Mouse (Mus musculus) B cell, adult 62 days (primary cell): ENCODE results near the gene Ndufs2. TPM values are rescaled to one million over a fixed set of nuclear protein-coding genes. Genes with fewer than 3 reads are reported as not detected.

Source experiments
- total RNA-seq: library from RNA; stranded (reverse); gene quantifications from 4 replicates; pipeline ENCODE4 v1.2.4, GENCODE M21; 2023

The Ndufs2 gene
- total RNA-seq = 116 to 133 TPM (median 123 TPM) in 4 replicates

DNA sequence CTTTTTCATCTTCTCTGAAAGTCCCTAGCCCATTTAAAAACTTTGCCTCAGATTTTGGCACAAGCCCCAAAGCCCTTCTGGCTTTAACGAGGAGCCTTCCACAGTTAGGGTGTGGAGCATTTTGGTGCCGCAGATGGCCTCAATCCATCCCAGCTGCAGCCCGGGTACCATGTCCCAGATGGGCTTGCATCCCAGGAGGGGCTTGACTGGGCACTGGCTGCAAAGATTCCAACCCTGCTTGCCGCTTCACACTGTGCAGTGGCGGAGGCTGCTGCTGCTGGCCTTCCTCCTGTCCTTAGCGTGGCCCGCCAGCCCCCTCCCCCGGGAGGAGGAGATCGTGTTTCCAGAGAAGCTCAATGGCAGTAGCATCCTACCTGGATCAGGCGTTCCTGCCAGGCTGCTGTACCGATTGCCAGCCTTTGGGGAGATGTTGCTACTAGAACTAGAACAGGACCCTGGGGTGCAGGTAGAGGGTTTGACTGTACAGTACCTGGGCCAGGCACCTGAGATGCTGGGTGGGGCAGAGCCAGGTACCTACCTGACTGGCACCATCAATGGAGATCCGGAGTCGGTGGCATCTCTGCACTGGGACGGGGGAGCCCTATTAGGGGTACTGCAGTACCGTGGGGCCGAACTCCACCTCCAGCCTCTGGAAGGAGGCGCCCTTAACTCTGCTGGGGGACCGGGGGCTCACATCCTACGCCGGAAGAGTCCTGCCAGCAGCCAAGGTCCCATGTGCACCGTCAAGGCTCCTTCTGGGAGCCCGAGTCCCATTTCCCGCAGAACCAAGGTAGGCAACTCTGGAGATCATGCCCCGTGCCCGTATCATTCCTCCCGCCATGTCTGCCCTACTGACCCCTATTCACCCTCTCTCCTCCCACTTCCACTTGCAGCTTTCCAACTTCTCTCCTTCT, at the start of gene Ndufs2:
Gene Ndufs2 (minus strand): TSS at position 709 of the 914 bp plus-strand sequence.

DNA sequence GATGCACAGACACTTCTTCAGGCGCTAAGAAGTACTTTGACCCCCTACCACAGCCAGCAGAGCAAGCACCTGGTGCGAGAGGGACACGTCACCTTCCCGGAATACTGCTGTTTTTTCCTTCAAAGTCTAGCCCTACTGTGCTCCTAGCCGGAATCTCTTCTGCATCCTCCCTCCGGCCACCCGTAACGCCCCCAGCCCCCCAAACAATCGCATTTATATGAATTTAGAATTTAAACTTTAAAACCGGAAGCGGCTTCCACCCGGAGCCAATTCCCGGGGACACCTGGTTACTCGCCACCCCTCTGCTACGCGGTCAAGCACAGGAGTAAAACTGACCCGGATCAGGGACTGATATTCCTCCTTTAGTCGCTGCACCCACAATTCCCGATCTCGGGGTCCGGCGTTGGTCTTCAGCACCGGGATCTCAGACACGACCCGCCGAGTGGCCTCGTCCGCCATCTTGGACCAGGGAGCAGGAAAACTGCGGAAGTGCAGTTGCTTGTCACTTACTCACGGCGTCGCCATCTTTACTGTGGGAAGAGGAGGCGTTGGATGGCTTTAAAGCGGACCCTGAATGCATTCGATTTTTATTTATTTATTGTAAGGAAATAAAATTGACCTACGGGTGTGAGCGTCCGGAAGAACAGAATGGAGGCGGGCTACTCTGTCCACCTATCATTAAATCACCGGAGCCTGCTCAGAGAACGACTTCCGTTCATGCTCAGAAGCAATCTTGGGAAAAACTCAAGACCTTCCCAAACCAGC, 43.3 kb upstream of the Ndufs2 start, which contains the start of gene Ufc1:
Gene Ufc1 (minus strand): TSS at position 727 of the 765 bp plus-strand sequence.

DNA sequence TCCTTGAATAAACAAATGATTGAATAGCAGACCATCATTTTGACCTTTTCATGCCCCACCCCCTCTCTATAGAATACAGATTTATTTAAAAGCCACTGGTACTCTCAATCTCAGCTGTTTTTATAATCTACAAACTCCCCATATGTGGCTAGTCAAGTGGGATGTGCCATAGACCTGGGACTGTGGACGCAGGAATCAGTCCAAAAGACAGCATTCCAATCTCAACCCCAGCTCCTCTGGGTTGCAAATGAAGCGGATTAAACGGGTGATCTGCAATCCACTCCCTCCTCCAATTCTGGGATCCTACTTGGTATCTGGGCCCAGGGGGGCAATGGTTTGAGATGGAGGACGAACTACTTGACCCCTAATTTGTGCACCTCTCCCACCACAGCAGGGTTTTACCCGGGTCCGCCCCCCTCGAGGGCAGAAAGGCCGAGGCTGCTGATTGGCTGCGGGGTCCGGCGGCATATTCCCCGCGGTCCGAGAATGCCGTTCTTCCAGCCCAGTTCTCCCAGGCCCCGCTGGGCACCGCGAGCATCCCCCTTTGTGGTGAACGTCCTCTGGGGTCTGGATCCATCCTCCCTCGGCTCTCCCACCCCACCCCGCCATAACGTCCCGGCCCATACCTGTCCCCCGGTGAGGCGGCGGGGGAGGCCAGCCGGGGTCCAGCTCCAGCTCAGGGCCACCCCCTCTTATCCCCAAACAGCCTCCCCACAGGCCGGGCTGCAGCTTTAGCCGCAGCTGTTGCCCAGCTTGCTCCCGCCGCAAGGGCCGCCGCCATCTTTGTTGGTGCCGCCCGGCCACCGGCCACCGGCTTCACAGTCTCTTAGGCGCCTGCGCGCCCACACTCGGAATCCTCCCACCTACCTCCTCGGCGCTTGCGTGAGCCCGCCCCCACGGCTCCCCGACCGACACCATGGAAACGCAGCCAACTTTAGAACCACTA, 36.2 kb upstream of the Ndufs2 start, which contains the start of gene Usp21:
Gene Usp21 (minus strand): TSS at position 856 of the 946 bp plus-strand sequence.

DNA sequence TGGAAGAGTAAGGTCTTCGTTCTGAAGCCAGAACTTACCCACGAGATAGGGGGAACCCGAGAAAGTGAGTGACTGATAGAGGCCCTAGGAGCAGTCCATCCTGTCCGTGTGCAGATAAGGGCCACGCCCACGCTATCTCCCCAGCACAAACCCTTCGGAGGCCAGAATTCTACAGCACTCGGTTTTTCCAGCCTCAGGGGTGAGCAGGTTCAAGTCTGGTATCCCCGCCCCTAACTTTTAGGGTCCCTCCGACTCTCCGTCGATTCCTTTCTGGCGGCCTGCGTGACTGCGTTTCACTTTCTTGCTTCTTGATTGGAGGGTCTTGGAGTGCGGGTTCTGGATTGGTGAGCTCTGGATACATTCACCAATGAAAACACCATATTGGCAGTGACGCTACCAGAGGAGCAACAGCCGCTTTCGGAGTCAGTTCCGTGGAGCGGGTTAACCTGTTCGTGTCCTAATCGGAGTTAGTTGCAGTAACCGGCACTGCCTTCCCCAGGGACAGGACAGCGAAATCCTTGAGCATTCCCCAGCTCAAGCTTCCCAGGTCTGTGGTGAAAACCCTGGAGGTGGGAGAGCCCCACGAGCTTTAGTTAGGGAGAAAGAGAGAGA, 29.8 kb upstream of the Ndufs2 start, which contains the start of gene Ppox:
Gene Ppox (minus strand): TSS at position 271 of the 612 bp plus-strand sequence.

DNA sequence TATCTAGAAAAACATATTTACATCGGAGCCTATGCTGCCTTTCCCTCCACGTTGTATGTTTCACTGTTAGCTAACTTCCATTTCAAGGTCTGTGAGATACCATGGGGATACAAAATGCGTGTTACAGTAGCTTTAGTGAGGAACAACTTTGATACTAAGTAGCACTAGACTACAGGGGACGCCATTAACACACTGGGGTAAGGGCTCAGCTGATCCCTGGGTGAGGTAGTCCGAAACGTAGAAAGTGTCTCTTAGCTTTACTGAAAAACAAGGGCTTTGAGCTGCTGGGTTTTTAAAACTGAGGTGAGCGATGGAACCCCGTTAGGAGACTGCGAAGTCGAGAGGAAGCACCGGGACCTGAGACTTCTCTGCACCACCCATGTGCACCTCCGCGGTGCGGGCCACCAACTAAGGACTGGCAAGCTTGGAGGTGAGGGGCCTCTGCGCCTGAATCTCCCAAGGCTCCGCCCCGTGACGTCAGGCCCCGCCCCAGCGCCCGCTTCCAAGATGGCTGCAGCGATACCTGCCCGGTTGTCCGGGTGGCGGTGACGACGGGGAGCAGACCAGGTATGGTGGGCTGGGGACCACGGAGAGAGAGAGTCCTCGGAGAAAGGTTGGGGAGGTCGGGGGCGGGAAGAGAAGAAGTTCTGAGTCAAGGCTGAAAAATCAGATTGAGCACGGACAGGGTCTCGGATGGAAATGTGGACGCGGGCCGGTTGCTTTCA, 18.8 kb upstream of the Ndufs2 start, which contains the start of gene B4galt3:
Gene B4galt3 (plus strand): TSS at position 481 of the 725 bp plus-strand sequence.

DNA sequence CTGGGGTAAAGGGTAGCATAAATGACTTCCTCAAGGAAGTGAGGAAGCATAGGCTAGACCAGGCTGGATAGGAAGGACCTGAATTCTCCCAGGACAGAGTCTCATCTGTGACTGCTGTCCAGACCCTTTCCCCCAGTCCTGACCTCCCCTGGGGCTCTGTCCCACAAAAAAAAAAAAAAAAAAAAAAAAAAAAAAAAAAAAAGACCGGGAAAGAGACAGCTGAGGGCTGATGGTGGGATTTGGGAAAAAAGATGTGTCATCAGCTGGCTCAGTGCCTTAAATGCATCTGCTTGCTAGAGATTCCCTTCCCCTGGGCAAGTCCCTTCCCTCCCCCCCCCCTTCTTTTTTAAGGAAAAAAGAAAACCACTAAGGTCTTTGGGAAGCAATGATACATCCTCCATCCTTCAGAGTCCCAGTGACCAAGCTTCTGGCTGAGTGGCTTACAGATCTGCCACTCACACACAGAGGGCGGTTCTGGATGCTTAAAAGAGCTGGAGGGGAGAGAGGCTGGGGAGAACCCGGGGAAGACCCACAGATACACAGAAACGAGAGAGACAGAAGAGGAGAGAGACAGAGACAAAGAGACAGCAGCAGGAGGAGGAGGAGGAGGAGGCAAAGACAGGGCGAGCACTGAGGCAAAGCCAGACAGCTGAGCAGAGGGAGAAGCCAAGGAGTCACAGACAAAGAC, 1.1 kb downstream of the Ndufs2 start, which contains the start of gene Adamts4:
Gene Adamts4 (plus strand): TSS at position 509 of the 688 bp plus-strand sequence.

DNA sequence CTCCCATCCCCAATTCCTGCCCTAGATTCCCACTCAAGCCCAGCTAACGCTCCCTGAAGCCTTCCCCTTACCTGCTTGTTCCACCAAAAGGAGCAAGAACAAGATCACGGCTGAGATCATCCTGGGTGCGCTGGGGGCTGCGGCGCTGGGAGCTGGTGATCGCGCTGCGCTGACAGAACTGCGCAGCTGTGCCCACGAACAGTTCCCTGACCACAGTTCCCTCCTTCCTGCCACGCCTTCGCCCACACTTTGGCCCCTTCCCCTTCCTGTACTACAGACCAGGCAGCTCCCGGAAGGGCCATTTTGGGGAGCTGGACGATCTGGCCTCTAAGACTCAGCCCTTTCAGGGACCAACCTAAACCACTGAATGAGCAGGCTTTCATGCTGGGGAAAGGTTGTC, 17.1 kb downstream of the Ndufs2 start, which contains the start of gene Fcer1g:
Gene Fcer1g (minus strand): TSS at position 240 of the 400 bp plus-strand sequence.

DNA sequence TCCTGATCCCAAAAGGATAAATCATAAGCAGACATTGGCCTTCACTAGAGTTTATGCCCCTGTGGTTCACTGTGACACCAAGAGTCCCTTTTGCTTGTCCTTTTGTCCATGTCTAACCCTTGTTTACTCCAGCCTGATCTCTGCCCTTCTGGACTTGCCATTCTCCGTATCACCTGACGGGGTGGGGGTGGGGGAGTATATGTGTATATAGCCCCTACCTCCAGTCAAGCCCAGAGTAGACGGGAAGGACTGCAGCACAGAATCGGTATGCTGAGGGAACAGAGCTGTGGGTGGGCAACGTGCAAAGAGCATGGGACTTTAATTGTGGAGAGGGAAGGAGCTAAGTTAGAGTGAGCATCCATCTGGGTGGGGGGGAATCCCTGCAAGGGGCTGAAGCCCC, 26.3 kb downstream of the Ndufs2 start, which contains the start of gene Apoa2:
Gene Apoa2 (plus strand): TSS at position 198 of the 400 bp plus-strand sequence.

DNA sequence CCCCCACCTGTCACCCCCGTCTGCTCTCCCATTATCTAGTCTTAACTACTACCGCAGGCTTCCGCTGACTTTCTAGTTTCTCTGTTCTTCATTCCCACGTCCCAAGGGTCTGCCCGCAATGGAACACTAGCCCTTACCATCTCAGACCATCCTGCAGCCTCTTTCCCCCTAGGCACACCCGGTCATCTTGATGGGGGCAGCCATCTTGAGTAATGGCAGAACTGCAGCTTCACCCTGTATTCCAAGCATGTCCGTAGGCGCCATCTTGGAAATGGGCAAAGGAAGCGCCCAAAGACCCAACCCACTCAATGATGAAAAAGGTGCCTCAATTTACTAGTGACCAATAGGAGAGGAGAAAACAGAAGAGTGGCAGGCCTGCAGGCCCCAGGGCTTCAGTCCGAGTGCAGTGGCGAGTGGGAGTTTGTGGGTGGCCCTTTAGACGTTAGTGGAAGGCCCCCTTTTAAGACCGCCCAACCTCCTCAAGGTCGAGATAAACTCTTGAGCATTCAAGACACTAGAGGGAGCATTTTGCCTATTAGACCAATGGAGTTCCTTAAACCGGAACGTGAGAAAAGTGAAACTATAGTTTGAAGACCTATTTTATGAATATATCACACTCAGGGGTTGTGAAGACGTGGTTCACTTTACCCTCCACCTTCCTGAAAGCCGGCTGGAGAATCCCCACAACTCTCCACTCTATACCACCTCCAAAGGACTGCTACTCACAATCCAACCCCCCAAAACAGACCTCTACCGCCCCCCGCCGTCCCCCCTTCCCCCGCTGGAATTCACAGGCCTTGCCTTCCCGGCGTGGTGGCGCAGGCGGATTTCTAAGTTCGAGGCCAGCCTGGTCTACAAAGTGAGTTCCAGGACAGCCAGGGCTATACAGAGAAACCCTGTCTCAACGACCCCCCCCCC, 28.7 kb downstream of the Ndufs2 start, which contains the start of gene Tomm40l:
Gene Tomm40l (minus strand): TSS at position 277 of the 918 bp plus-strand sequence.

DNA sequence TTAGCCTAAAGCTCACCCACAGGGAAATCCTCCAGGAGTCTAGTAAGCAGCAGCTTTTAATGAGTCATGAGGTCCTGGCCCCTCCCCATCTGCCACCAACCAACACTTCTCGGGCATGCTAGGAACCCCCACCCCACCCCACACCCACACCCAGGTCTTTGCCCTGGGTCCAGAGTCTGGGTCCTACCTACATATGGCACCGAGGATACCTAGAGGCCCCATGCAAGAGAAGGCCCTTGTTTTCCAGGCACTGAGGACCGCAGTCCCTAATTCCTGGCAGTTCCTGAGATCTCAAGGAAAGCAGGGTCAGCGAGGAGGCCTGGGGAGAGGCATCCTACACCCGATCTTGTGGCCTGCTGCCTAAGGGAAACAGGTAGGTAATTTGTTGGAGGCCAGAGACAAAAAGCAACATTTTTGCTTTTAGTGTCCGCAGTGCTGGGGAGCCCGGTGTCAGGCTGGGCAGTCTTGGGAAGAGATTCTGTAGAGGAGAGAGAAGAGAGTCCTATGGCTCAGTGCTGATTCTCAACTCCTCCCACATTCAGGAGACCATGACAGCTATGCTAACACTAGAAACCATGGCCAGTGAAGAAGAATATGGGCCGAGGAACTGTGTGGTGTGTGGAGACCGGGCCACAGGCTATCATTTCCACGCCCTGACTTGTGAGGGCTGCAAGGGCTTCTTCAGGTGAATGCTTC, 37.2 kb downstream of the Ndufs2 start, which contains the start of gene Nr1i3:
Gene Nr1i3 (plus strand): TSS at position 170 of the 696 bp plus-strand sequence.

DNA sequence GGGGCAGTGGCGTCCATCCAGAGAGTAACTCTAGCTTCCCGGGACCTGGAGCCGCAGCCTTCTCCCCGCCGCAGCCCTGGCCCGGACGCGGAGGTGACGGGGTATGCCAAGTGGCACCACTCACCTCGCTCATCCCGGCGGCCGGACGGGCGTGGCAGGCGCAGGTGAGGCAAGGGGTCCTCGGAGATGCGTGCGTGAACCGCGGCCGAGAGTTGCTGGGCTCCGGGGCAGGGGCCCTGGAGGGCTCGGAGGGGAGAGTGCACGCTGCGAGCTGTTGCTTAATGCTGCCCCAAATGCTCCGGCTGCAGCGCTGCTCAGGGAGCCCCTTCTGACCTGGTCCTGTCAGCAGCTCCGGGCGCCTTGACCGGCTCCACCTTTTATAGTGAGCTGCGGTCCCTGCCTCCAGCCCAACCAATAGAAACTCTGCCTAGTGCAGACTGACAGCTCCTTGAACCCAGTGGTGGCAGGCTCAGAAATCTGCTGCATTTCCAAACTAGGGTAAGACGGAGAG, 55.2 kb downstream of the Ndufs2 start, which contains the start of gene Pcp4l1:
Gene Pcp4l1 (minus strand): TSS at position 382 of the 511 bp plus-strand sequence.

Other genes with a start within 250 kb of the Ndufs2 start
- 0.60 to 0.94 TPM (median 0.63 TPM) in 4 replicates for gene Fcgr4, start 232.5 kb downstream of the Ndufs2 start, total RNA-seq
- 1.5 to 3.3 TPM (median 2.1 TPM) in 4 replicates for gene Fcgr3, start 186.5 kb downstream of the Ndufs2 start, total RNA-seq
- gene Cfap126, start 137.5 kb downstream of the Ndufs2 start, total RNA-seq = 0.78 to 3.5 TPM (median 1.8 TPM) in 4 replicates
- gene Sdhc, start 100.8 kb downstream of the Ndufs2 start, total RNA-seq = 82.0 to 92.2 TPM (median 86.4 TPM) in 4 replicates
- not detected in 4 replicates for gene Mpz, start 100.7 kb downstream of the Ndufs2 start, total RNA-seq
- gene Pcp4l1, start 55.1 kb downstream of the Ndufs2 start, total RNA-seq = not detected in 4 replicates
- not detected in 4 replicates for gene Nr1i3, start 37.4 kb downstream of the Ndufs2 start, total RNA-seq
- gene Tomm40l, start 28.9 kb downstream of the Ndufs2 start, total RNA-seq = 17.1 to 22.3 TPM (median 20.0 TPM) in 4 replicates
- not detected in 4 replicates for gene Apoa2, start 26.3 kb downstream of the Ndufs2 start, total RNA-seq
- 5.7 to 11.4 TPM (median 6.5 TPM) in 4 replicates for gene Fcer1g, start 17.0 kb downstream of the Ndufs2 start, total RNA-seq
- gene Adamts4, start 967 bp downstream of the Ndufs2 start, total RNA-seq = not detected in 4 replicates
- gene B4galt3, start 18.9 kb upstream of the Ndufs2 start, total RNA-seq = 89.9 to 109 TPM (median 92.4 TPM) in 4 replicates
- 51.0 to 68.6 TPM (median 65.6 TPM) in 4 replicates for gene Ppox, start 29.8 kb upstream of the Ndufs2 start, total RNA-seq
- gene Usp21, start 36.6 kb upstream of the Ndufs2 start, total RNA-seq = 40.8 to 49.7 TPM (median 48.4 TPM) in 4 replicates
- gene Ufc1, start 43.6 kb upstream of the Ndufs2 start, total RNA-seq = 38.2 to 46.0 TPM (median 43.9 TPM) in 4 replicates
- gene Dedd, start 77.8 kb upstream of the Ndufs2 start, total RNA-seq = 32.7 to 39.6 TPM (median 35.9 TPM) in 4 replicates
- 23.9 to 28.3 TPM (median 26.2 TPM) in 4 replicates for gene Nit1, start 94.3 kb upstream of the Ndufs2 start, total RNA-seq
- 66.0 to 73.1 TPM (median 70.7 TPM) in 4 replicates for gene Pfdn2, start 94.3 kb upstream of the Ndufs2 start, total RNA-seq
- 0.47 to 0.63 TPM (median 0.48 TPM) in 3 of 4 replicates, not detected in the other for gene Klhdc9, start 109.4 kb upstream of the Ndufs2 start, total RNA-seq
- 0.57 to 0.72 TPM (median 0.69 TPM) in 4 replicates for gene Nectin4, start 118.7 kb upstream of the Ndufs2 start, total RNA-seq
- gene Arhgap30, start 137.6 kb upstream of the Ndufs2 start, total RNA-seq = 292 to 309 TPM (median 301 TPM) in 4 replicates
- gene Usf1, start 159.9 kb upstream of the Ndufs2 start, total RNA-seq = 154 to 209 TPM (median 182 TPM) in 4 replicates
- gene Tstd1, start 167.5 kb upstream of the Ndufs2 start, total RNA-seq = 11.1 to 12.0 TPM (median 11.6 TPM) in 4 replicates
- gene F11r, start 186.1 kb upstream of the Ndufs2 start, total RNA-seq = 0.55 to 2.1 TPM (median 0.92 TPM) in 4 replicates